Comparison of ENCODE assay signal across 8 mouse cellular contexts in the genomic region with DNA sequence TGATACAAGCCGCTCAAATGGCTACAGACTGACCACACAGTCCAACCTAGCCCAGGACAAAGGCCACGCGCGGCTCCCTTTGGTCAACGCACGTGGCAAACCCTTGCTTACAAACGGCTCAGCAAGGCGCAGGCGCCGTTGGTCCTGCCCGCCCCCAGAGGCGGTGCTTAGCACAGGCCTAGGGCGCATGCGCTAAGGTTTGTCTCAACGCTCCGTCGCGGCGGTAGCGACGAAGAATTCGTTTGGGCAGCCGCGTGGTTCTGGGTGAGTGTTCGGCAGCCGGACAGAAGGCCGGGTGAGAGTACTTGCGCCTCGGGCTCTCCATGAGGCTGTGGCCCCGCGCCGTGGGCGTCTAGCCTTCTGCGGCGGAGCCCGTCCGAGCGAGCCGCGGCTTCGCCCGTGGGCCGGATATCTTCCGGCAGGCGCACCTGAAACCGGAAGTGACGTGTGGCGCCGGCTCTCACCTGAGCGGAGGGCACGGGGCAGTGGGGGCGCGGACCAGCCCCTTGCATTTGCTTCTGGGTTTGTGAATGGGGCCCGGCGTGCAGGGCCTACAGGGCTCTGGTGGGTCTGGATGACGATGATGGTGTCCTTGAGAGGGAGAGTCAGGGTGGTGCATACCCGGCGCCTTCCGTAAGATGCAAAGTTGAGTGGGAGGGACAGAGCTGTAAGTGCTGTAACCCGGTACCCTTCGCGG. TPM values are rescaled to one million over a fixed set of nuclear protein-coding genes. Genes with fewer than 3 reads are reported as not detected.
DNase-seq lines count a peak whose midpoint lies in the region; ATAC-seq and TF ChIP-seq lines count a peak whose summit lies in the region.

Gene Ercc6 (plus strand): TSS at position 186 of the 697 bp plus-strand sequence.

- intact Hi-C loops in heart, postnatal 36 days (cut with DNase I), result no loop called here

- peak within 1 kb of the TSS; percentile 89 for H3K27ac ChIP-seq in forebrain, embryonic 15.5 days (replicated peaks)
- H3K27ac ChIP-seq in layer of hippocampus, adult 2 months, result peak within 1 kb of the TSS; percentile 92
- H3K27ac ChIP-seq in lung, embryonic 14.5 days (ENCODE audit: low read depth), result peak within 1 kb of the TSS; percentile 80
- H3K27ac ChIP-seq in olfactory bulb, adult 2 months (ENCODE audit: insufficient read depth, low read depth, low read length), result peak within 1 kb of the TSS; percentile 73
- H3K27ac ChIP-seq in thymus, adult 2 months (ENCODE audit: control insufficient read depth, insufficient read depth, low read length), result no peak within 1 kb of the TSS

- H3K9ac ChIP-seq in forebrain, embryonic 15.5 days (replicated peaks), result peak within 1 kb of the TSS; percentile 82
- peak within 1 kb of the TSS; percentile 73 for H3K9ac ChIP-seq in lung, embryonic 14.5 days

- DNase-seq in ES-CJ7 (ENCODE audit: low read depth, low spot score), result peak; percentile 93
- DNase-seq in cerebellum, adult 11 months, result peak; percentile 95
- peak; percentile 95 to 96 for DNase-seq in heart, postnatal 36 days
- DNase-seq in layer of hippocampus, adult 2 months (ENCODE audit: low spot score in 2 of 2), result peak; percentile 91 to 94
- peak; percentile 98 for DNase-seq in lung, embryonic 14.5 days
- DNase-seq in thymus, adult 2 months, result peak; percentile 92

- H3K4me2 ChIP-seq in forebrain, embryonic 15.5 days (replicated peaks), result peak within 1 kb of the TSS; percentile 73
- H3K4me2 ChIP-seq in lung, embryonic 14.5 days, result peak within 1 kb of the TSS; percentile 85

- under 1% methylated on average over 62 of the region's 62 CpGs for WGBS in forebrain, embryonic 15.5 days
- WGBS in lung, embryonic 14.5 days, result under 1% methylated on average over 62 of the region's 62 CpGs
- WGBS in olfactory bulb, adult 2 months, result under 1% methylated on average over 62 of the region's 62 CpGs
- under 1% methylated on average over 62 of the region's 62 CpGs for WGBS in thymus, adult 2 months

- peaks cover 15% of the 10 kb centered on the region for H3K36me3 ChIP-seq in forebrain, embryonic 15.5 days
- H3K36me3 ChIP-seq in lung, embryonic 14.5 days (ENCODE audit: insufficient read depth), result peaks cover 15% of the 10 kb centered on the region
- no peaks in the 10 kb centered on the region; the same call in 1 of the 2 replicates for H3K36me3 ChIP-seq in thymus, adult 2 months (ENCODE audit: control insufficient read depth, insufficient read depth, low read length)

- ATAC-seq in forebrain, embryonic 15.5 days (replicated peaks), result peak; percentile 97
- peak; percentile 98 for ATAC-seq in lung, embryonic 14.5 days (ENCODE audit: insufficient read depth)

- no peaks in the 10 kb centered on the region for H3K9me3 ChIP-seq in forebrain, embryonic 15.5 days
- H3K9me3 ChIP-seq in lung, embryonic 14.5 days (ENCODE audit: low read depth, low read length), result no peaks in the 10 kb centered on the region

- no peaks in the 10 kb centered on the region for H3K27me3 ChIP-seq in forebrain, embryonic 15.5 days
- H3K27me3 ChIP-seq in lung, embryonic 14.5 days (ENCODE audit: insufficient read depth, low read length), result no peaks in the 10 kb centered on the region
- H3K27me3 ChIP-seq in thymus, adult 2 months (ENCODE audit: control insufficient read depth, insufficient read depth, low read length), result no peaks in the 10 kb centered on the region

- peak within 1 kb of the TSS; percentile 76 for H3K4me3 ChIP-seq in forebrain, embryonic 15.5 days
- peak within 1 kb of the TSS; percentile 94 for H3K4me3 ChIP-seq in layer of hippocampus, adult 2 months
- H3K4me3 ChIP-seq in lung, embryonic 14.5 days (ENCODE audit: low read depth, low read length), result peak within 1 kb of the TSS; percentile 74
- peak within 1 kb of the TSS; percentile 96 for H3K4me3 ChIP-seq in olfactory bulb, adult 2 months (ENCODE audit: insufficient read depth, low read depth, low read length)
- peak within 1 kb of the TSS; percentile 64 for H3K4me3 ChIP-seq in thymus, adult 2 months (ENCODE audit: control insufficient read depth, insufficient read depth, low read length)

- peak; percentile 52 for TF ChIP-seq CTCF in layer of hippocampus, adult 2 months (conservative IDR thresholded peaks at IDR 0.05)
- peak; percentile 46 for TF ChIP-seq CTCF in lung, embryonic 14.5 days (IDR thresholded peaks at IDR 0.05; ENCODE audit: low read depth)
- TF ChIP-seq CTCF in olfactory bulb, adult 2 months (IDR thresholded peaks at IDR 0.05; ENCODE audit: insufficient read depth, low read depth, low read length), result no peak
- peak; percentile 49; the same call in 1 of the 2 replicates for TF ChIP-seq CTCF in thymus, adult 2 months (IDR thresholded peaks at IDR 0.05; ENCODE audit: borderline replicate concordance, control insufficient read depth, extremely low read depth, insufficient read depth, low read length, poor library complexity)

- H3K4me1 ChIP-seq in forebrain, embryonic 15.5 days, result peaks cover 16% of the 10 kb centered on the region
- H3K4me1 ChIP-seq in lung, embryonic 14.5 days (ENCODE audit: insufficient read depth), result peaks cover 10% of the 10 kb centered on the region; the same call in 1 of the 2 replicates
- H3K4me1 ChIP-seq in olfactory bulb, adult 2 months (ENCODE audit: control insufficient read depth, insufficient read depth, low read length), result peaks cover 10% of the 10 kb centered on the region
- H3K4me1 ChIP-seq in thymus, adult 2 months (replicated peaks; ENCODE audit: control insufficient read depth, insufficient read depth, low read length), result peaks cover 9% of the 10 kb centered on the region

- TF ChIP-seq POLR2A in olfactory bulb, adult 2 months (IDR thresholded peaks at IDR 0.05; ENCODE audit: insufficient read depth, low read depth, low read length), result peak; percentile 97
- TF ChIP-seq POLR2A in thymus, adult 2 months (IDR thresholded peaks at IDR 0.05; ENCODE audit: control insufficient read depth, extremely low read depth, insufficient read depth, low read length, poor library complexity), result peak; percentile 71

RNA-seq across cellular contexts. Expression of gene Ercc6, which starts in this region (rescaled TPM):
- polyA plus RNA-seq in forebrain, embryonic 15.5 days (2015; fragmentation: Nextera tagmentation; extraction: Ambion mirVana), result 28.1 and 28.5 TPM in 2 replicates
- total RNA-seq in heart, postnatal 36 days (2021), result 1 to 10 TPM; 3.4 to 4.5 TPM
- 10 to 100 TPM; 24.1 to 28.7 TPM for total RNA-seq in layer of hippocampus, adult 2 months (2021)
- polyA plus RNA-seq in lung, embryonic 14.5 days (2014; fragmentation: Nextera tagmentation; extraction: Ambion mirVana), result 18.4 and 18.8 TPM in 2 replicates
- not detected in 2 replicates for polyA plus RNA-seq in olfactory bulb, adult 2 months (2012; ENCODE audit: insufficient read depth, insufficient read length, low replicate concordance, missing spikeins)
- 9.4 and 12.1 TPM in 2 replicates for polyA plus RNA-seq in thymus, adult 2 months (2012; rRNA removed)

Comparison
In these comparisons a context has a peak if more than half of its experiments do, and no peak if none do; other contexts are left out.
1. RNA of gene Ercc6 (total RNA-seq): 24.1 to 28.7 TPM in layer of hippocampus, adult 2 months; 3.4 to 4.5 TPM in heart, postnatal 36 days; every median in the first group is over 4 times any median in the second.
2. Peak in every context shown above with its lines, with median percentiles within 50 percentile points of each other: DNase-seq and H3K4me3 ChIP-seq.